Mouse (Mus musculus) adrenal gland, postnatal 0 days (tissue): ENCODE results near the gene Rpl11. TPM values are rescaled to one million over a fixed set of nuclear protein-coding genes. Genes with fewer than 3 reads are reported as not detected.

Experiments used
- polyA plus RNA-seq: library from polyadenylated mRNA; unstranded; fragments of >200 nt; fragmentation: Nextera tagmentation; extraction: Ambion mirVana; gene quantifications from 2 replicates; pipeline ENCODE4 v1.2.1, GENCODE M21; 2015

Rpl11 gene
- polyA plus RNA-seq: 454 and 620 TPM in 2 replicates

DNA sequence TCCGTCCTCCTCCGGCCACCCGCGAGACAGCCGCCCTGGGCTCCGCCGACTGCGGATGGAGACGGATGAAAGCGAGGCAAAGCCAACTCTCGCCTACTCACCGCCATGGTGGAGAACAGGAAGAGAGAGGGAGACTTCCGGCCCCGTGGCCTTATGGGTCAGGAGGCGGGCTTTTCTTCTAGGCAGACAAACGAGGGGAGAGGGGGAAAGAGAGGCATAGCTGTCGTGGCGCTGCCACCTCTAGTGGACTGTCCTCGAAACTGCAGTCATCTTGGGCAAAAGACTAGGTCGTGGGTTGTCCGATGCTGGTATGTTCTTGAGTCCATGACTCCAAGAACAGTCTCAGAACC lies at the start of gene Rpl11:
Gene Rpl11, minus strand, starts transcription at position 182 of the 350 bp plus-strand sequence.

DNA sequence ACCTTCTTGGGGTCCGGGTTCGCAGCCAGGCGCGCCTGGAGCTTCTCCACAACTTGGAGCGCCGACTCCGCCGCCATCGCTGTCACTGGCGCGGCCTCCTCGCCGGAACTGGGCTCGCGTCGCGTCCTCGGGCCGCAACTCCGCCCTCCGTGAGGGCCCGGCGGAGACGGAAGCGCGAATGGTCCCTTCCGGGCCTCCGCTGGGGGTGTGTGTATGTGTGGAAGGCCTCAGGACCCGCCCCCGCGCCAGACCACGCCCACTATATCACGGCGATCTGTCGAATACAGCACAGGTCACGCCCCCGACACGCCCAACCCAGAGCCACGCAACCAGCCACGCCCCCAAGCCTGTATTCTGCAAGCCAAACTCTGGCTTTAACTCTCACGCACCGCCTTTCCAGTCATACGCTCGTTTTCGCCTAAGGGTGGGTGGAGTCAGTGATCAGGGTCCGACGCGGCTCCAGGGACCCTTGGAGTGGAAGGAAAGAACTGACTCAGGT lies 31.6 kb downstream of the Rpl11 start, which contains the start of gene Eloa:
Gene Eloa, minus strand, starts transcription at position 215 of the 499 bp plus-strand sequence.

DNA sequence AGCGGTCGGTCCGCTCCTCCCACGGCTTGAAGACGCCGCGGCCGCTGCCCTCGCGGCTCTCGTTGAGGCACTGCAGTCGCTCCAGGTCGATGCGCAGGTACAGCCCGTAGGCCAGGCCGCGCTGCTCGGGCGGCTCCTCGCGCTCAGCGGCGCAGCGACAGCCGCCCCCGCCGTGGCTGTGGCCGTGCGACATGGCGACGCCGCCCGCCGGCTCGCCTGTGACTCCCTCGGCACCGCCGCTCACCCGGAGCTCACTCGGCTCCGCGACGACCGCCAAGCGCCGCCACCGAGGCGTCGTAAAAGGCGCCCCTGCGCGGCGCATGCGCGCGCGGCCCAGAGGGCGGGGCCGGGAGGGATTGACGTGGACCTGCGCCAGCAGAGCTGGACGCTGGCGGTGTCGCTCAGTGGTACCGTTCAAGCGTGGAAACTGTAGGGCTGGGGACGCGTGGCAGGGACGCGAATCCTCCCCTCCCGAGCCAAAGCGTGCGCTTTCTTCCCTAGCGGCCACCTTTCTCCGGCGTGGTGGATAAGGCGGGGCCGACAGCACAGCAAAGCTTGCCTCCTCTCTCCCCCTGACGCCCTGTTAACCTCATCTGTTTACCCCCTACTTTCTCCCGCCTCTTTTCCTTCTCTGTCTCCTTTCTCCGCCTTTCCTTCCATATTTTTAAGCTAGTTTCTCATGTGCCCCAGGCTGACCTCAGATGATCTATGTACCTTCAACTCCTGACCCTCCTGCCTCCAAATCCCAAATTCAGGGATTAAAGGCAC lies 66.1 kb downstream of the Rpl11 start, which contains the start of gene Pithd1:
Gene Pithd1, minus strand, starts transcription at position 322 of the 768 bp plus-strand sequence.

Other genes starting within 250 kb of the Rpl11 start
- gene Srsf10, start 197.7 kb downstream of the Rpl11 start, polyA plus RNA-seq: 127 and 184 TPM in 2 replicates
- gene Pnrc2, start 179.6 kb downstream of the Rpl11 start, polyA plus RNA-seq: 142 and 194 TPM in 2 replicates
- gene Cnr2, start 158.0 kb downstream of the Rpl11 start, polyA plus RNA-seq: 0.80 and 1.6 TPM in 2 replicates
- gene Fuca1, start 132.7 kb downstream of the Rpl11 start, polyA plus RNA-seq: 75.5 and 87.5 TPM in 2 replicates
- 77.8 and 87.6 TPM in 2 replicates for gene Hmgcl, start 107.0 kb downstream of the Rpl11 start, polyA plus RNA-seq
- 11.1 and 13.1 TPM in 2 replicates for gene Gale, start 89.7 kb downstream of the Rpl11 start, polyA plus RNA-seq
- 60.9 and 77.5 TPM in 2 replicates for gene Lypla2, start 80.8 kb downstream of the Rpl11 start, polyA plus RNA-seq
- 41.3 and 53.7 TPM in 2 replicates for gene Pithd1, start 66.2 kb downstream of the Rpl11 start, polyA plus RNA-seq
- gene Eloa, start 31.7 kb downstream of the Rpl11 start, polyA plus RNA-seq: 16.7 and 25.8 TPM in 2 replicates
- 210 and 233 TPM in 2 replicates for gene Id3, start 90.1 kb upstream of the Rpl11 start, polyA plus RNA-seq
- 6.0 and 6.9 TPM in 2 replicates for gene E2f2, start 119.0 kb upstream of the Rpl11 start, polyA plus RNA-seq
- gene Asap3, start 152.9 kb upstream of the Rpl11 start, polyA plus RNA-seq: 4.4 and 6.0 TPM in 2 replicates
- gene Tcea3, start 194.3 kb upstream of the Rpl11 start, polyA plus RNA-seq: 9.7 and 14.1 TPM in 2 replicates
- gene Zfp46, start 231.3 kb upstream of the Rpl11 start, polyA plus RNA-seq: 10.1 and 11.5 TPM in 2 replicates